Mouse (Mus musculus) c-Kit-positive CD71-negative TER-119-negative erythroid progenitor cells, embryonic 14.5 days (primary cell): ENCODE results near the gene Map1b.

Source experiments
- DNase-seq: peaks from one replicate; pipeline ENCODE4 v3.0.0-alpha.2; 2013; ENCODE audit warnings: low read depth

Map1b gene

GRCm38 (mm10) chr13:99527936-99528335 is 11.6 kb upstream of the Map1b start:
- DNase-seq = no peak

- DNase-seq = no peak
Observed at GRCm38 (mm10) chr13:99525491-99525890, 9.2 kb upstream of the Map1b start.

- no peak for DNase-seq
Observed at GRCm38 (mm10) chr13:99517836-99518235, 1.5 kb upstream of the Map1b start.

- DNase-seq = no peak
Observed at GRCm38 (mm10) chr13:99515736-99516447, 448 bp downstream of the Map1b start.

GRCm38 (mm10) chr13:99514917-99515591 is 1.3 kb downstream of the Map1b start:
- no peak for DNase-seq

- no peak for DNase-seq
Observed at GRCm38 (mm10) chr13:99513990-99514389, 2.4 kb downstream of the Map1b start.

GRCm38 (mm10) chr13:99513138-99513537 is 3.2 kb downstream of the Map1b start:
- no peak for DNase-seq

GRCm38 (mm10) chr13:99509896-99510295 is 6.4 kb downstream of the Map1b start:
- DNase-seq = no peak

GRCm38 (mm10) chr13:99506580-99506962 is 9.8 kb downstream of the Map1b start:
- no peak for DNase-seq

GRCm38 (mm10) chr13:99505826-99506579 is 10.3 kb downstream of the Map1b start:
- no peak for DNase-seq

- DNase-seq = no peak
Observed at GRCm38 (mm10) chr13:99503370-99503979, 12.9 kb downstream of the Map1b start.

GRCm38 (mm10) chr13:99502911-99503310 is 13.4 kb downstream of the Map1b start:
- DNase-seq = no peak

GRCm38 (mm10) chr13:99502126-99502744 is 14.1 kb downstream of the Map1b start:
- no peak for DNase-seq

GRCm38 (mm10) chr13:99501393-99501792 is 14.9 kb downstream of the Map1b start:
- no peak for DNase-seq

- DNase-seq = no peak
Observed at GRCm38 (mm10) chr13:99500609-99501008, 15.7 kb downstream of the Map1b start.

- no peak for DNase-seq
Observed at GRCm38 (mm10) chr13:99499764-99500163, 16.6 kb downstream of the Map1b start.

- no peak for DNase-seq
Observed at GRCm38 (mm10) chr13:99496106-99496505, 20.2 kb downstream of the Map1b start.

GRCm38 (mm10) chr13:99494416-99494815 is 21.9 kb downstream of the Map1b start:
- DNase-seq = no peak

- no peak for DNase-seq
Observed at GRCm38 (mm10) chr13:99493304-99493904, 22.9 kb downstream of the Map1b start.

- DNase-seq = no peak
Observed at GRCm38 (mm10) chr13:99492619-99493303, 23.6 kb downstream of the Map1b start.

- DNase-seq = no peak
Observed at GRCm38 (mm10) chr13:99489998-99490397, 26.3 kb downstream of the Map1b start.
